Mouse (Mus musculus): ENCODE measurements around the gene Dmrt1.

Gene Dmrt1

GRCm38 (mm10) chr19:25635119-25635518 is 129.7 kb downstream of the Dmrt1 start:
- DNase-seq: no peak

- peak; percentile 18 for DNase-seq
Measured at GRCm38 (mm10) chr19:25635622-25636244, 130.3 kb downstream of the Dmrt1 start.

GRCm38 (mm10) chr19:25638766-25639361 is 133.4 kb downstream of the Dmrt1 start:
- no peak for DNase-seq

- DNase-seq: no peak
Measured at GRCm38 (mm10) chr19:25641786-25642185, 136.4 kb downstream of the Dmrt1 start.

DNA sequence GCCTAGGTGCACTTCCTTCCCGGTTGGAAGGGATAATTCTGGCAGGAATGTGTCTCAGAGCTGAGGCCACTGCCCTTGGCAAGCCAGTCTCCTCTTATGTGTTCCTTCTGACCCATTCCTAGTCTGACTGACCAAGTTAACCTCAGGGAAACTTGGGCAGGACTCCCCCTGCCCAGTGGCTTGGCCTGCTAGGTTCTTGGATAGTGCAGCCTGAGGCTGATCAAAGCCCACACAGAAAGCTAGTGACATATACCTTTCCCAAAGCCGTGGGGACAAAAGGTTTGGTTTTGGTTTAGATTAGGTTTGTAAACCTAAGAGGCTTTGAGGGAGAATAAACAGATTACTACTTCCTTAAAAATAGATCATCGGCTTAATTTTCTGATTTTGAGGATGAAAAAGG is 141.7 kb downstream of the Dmrt1 start:
- no peak for DNase-seq

GRCm38 (mm10) chr19:25648701-25649100 is 143.3 kb downstream of the Dmrt1 start:
- DNase-seq: no peak

DNA sequence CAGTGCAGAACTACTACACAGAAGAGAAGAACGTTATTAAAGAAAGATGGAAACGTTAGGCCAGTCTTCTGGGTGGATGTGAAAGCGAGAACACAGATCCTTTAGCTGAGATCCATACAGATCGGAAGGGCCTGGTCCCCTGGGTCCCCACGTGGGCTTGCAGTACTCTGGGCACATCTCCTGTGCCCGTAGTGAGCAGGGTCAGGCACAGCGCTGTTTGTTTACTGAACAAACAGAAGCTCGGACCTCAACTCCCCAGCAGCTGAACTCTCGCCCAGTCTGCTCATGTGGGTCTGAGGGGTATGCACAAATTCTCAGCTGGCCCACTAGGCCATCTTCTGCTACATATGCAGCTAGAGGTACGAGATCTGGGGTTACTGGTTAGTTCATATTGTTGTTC is 145.1 kb downstream of the Dmrt1 start:
- no peak for DNase-seq

DNA sequence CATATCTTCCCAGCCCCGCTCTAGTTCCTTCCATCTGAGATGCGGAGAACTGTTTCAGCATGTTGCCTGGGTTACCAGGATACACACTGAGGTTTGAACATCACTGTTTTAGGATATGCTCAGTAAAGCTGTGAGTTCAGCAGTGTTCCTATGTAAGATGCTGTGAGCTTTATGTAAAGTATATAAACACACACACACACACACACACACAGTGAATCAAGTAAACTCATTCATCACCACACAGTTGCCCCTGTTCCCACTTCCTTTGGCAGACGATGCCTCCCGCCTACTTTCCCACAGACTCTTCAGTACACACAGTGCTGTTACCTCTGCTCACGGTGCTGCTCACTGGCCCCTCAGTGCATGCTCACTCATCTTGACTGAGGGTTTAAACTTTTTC is 147.1 kb downstream of the Dmrt1 start:
- DNase-seq: no peak
